Mouse (Mus musculus): ENCODE data around the gene Mcpt2. TPM values are rescaled to one million over a fixed set of nuclear protein-coding genes. Genes with fewer than 3 reads are reported as not detected.
"Not testable (repeated sequence)": the region's sequence is repeated elsewhere in the genome, so short reads cannot be mapped to it uniquely, and the experiment has no call there.

The Mcpt2 gene
- total and polyA plus RNA-seq, 3 experiments = 1.1 TPM; not detected in 2

DNA sequence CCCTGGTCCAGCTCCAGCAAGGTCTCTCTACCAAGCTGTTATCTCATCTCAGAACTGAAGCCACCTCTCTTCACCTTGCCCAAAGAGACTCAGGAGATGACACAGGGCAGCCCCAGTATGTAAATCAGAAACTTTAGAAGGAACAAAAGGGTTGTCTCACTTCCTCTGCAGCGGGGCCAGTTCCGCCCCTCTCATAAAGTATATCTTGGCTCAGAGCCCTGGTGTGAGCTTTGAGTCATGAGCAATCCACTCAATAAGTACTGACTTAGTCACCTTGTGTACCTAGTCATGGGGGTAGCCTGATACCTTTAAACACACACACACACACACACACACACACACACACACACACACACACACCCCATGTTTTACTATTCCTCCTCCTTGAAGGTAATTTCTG is 7.4 kb upstream of the Mcpt2 start:
- Histone ChIP-seq H3K36me3 (replicated peaks) (no peaks in the 10 kb centered on the region), H3K27me3 (ENCODE audit: insufficient read depth, low read length) (no peaks in the 10 kb centered on the region), H3K4me3 (ENCODE audit: low read depth, low read length) (no peak overlapping the region), H3K4me1 (ENCODE audit: insufficient read depth, low read depth, low read length) (peaks cover 23% of the 10 kb centered on the region), H3K9me3 (replicated peaks) (no peaks in the 10 kb centered on the region)
- no peak for ATAC-seq (ENCODE audit: extremely low read depth, insufficient number of reproducible peaks, low FRiP score, poor library complexity, severe bottlenecking)
- no peak for DNase-seq (ENCODE audit: low spot score)
- TF ChIP-seq POLR2AphosphoS5 (IDR thresholded peaks at IDR 0.05; ENCODE audit: insufficient replicate concordance, low read depth, low read length) = no peak
- no peak for TF ChIP-seq GATA2 (IDR thresholded peaks at IDR 0.05; ENCODE audit: borderline replicate concordance, low read depth, low read length)
- no peak for TF ChIP-seq CTCF (IDR thresholded peaks at IDR 0.05; ENCODE audit: low read depth, low read length)
- no peak for TF ChIP-seq GATA1 (IDR thresholded peaks at IDR 0.05; ENCODE audit: borderline replicate concordance, low read length)
- TF ChIP-seq TAL1 (conservative IDR thresholded peaks at IDR 0.05; ENCODE audit: low read depth, low read length) = no peak

DNA sequence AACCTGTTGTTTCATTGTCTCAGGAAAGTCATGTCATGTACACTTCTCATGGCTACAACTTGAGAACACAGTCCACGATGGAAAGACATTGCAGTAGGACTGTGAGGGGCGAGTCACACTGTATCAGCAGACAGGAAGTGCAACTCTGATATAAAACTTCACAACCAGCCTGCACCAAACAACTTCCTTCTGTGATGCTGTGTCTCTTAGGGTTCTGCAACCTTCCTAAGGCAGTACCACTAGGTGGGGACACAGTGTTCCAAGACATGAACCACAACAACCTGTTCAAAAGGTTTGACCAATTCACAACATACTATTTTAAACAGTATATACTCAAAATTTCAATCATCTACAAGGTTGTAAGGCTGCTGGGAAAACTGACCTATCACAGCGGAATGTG is 13.6 kb downstream of the Mcpt2 start:
- Histone ChIP-seq H3K9me3 (replicated peaks) (no peaks in the 10 kb centered on the region), H3K27me3 (ENCODE audit: insufficient read depth, low read length) (peaks cover 58% of the 10 kb centered on the region), H3K36me3 (replicated peaks) (no peaks in the 10 kb centered on the region), H3K4me3 (ENCODE audit: low read depth, low read length) (no peak overlapping the region), H3K4me1 (ENCODE audit: insufficient read depth, low read depth, low read length) (peaks cover 9% of the 10 kb centered on the region)
- no peak for DNase-seq (ENCODE audit: low spot score)
- TF ChIP-seq TAL1 (conservative IDR thresholded peaks at IDR 0.05; ENCODE audit: low read depth, low read length) (no peak), POLR2AphosphoS5 (IDR thresholded peaks at IDR 0.05; ENCODE audit: insufficient replicate concordance, low read depth, low read length) (no peak), GATA1 (IDR thresholded peaks at IDR 0.05; ENCODE audit: borderline replicate concordance, low read length) (no peak), GATA2 (IDR thresholded peaks at IDR 0.05; ENCODE audit: borderline replicate concordance, low read depth, low read length) (no peak), CTCF (IDR thresholded peaks at IDR 0.05; ENCODE audit: low read depth, low read length) (no peak)
- no peak for ATAC-seq (ENCODE audit: extremely low read depth, insufficient number of reproducible peaks, low FRiP score, poor library complexity, severe bottlenecking)

DNA sequence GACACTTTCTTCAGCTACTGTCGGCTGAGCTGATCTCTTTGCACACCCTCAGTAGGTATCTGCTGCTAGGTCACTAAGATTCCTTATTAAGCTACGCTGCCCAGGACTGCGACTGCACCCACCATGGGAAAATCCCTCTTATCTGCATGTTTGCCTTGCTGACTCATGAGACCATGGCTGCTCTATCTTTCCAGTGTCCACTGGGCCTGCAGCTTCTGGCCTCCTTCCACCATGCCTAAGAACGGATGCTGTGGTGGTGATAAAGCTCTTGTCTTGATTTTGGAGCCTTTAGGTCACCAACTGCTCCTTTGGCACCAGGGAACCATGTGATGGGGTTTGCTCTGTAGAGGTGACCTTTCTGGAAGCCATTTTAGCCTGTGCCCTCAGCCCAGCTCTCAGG is 15.9 kb downstream of the Mcpt2 start:
- Histone ChIP-seq H3K27me3 (ENCODE audit: insufficient read depth, low read length) (peaks cover 68% of the 10 kb centered on the region), H3K4me1 (ENCODE audit: insufficient read depth, low read depth, low read length) (peaks cover 9% of the 10 kb centered on the region), H3K4me3 (ENCODE audit: low read depth, low read length) (no peak overlapping the region), H3K36me3 (replicated peaks) (no peaks in the 10 kb centered on the region), H3K9me3 (replicated peaks) (no peaks in the 10 kb centered on the region)
- DNase-seq (ENCODE audit: low spot score) (no peak), ATAC-seq (ENCODE audit: extremely low read depth, insufficient number of reproducible peaks, low FRiP score, poor library complexity, severe bottlenecking) (peak; percentile 45; the same call in 1 of the 2 replicates)
- TF ChIP-seq CTCF (IDR thresholded peaks at IDR 0.05; ENCODE audit: low read depth, low read length) (no peak), TAL1 (conservative IDR thresholded peaks at IDR 0.05; ENCODE audit: low read depth, low read length) (no peak), POLR2AphosphoS5 (IDR thresholded peaks at IDR 0.05; ENCODE audit: insufficient replicate concordance, low read depth, low read length) (no peak), GATA2 (IDR thresholded peaks at IDR 0.05; ENCODE audit: borderline replicate concordance, low read depth, low read length) (no peak), GATA1 (IDR thresholded peaks at IDR 0.05; ENCODE audit: borderline replicate concordance, low read length) (no peak)

DNA sequence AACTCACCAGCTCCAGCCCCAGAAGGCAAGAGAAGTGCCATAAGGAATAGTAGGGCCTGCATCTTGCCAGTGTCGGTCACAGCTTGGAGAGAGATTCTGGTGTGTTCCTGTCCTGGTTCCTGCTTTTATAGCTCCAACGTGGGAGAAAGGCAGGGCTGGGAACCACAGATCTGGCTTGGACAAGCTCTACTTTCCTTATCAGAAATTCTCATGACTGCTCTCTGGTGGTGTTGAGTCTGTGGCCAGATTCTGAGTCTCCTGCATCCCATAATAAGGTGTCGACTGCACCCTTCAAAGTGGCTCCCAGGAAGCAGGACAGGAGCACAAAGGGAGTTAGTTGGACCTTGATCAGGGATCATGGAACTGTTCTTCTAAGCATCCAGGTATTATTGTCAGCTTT is 20.4 kb downstream of the Mcpt2 start, which contains the start of gene Mcpt4:
Gene Mcpt4 (minus strand): TSS at position 101 of the 400 bp plus-strand sequence.
- H3K27me3 ChIP-seq (ENCODE audit: insufficient read depth, low read length) = peaks cover 41% of the 10 kb centered on the region
- DNase-seq (ENCODE audit: low spot score); H3K36me3 ChIP-seq (replicated peaks); ATAC-seq (ENCODE audit: extremely low read depth, insufficient number of reproducible peaks, low FRiP score, poor library complexity, severe bottlenecking); H3K9me3 ChIP-seq (replicated peaks); H3K4me1 ChIP-seq (ENCODE audit: insufficient read depth, low read depth, low read length); H3K4me3 ChIP-seq (ENCODE audit: low read depth, low read length): not testable (repeated sequence)

DNA sequence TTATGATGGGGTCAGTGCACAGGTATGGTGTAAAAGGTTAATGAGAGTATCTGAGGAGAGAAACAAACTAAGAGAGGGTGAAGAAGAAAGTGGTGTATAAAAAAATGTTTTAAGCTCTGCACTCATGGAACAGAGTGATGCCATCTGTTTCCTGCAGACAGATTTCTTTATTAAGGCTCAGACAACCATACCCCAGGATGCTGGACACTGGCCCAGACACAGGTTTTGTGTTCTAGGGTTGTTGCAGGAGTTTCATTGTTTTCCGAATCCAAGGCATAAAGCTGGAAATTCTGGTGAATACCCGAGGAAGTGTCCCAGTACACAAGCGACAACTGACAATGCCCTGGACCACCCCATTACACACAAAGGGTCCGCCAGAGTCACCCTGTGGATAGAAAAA is 40.2 kb downstream of the Mcpt2 start:
- Histone ChIP-seq H3K9me3 (replicated peaks) (no peaks in the 10 kb centered on the region), H3K4me1 (ENCODE audit: insufficient read depth, low read depth, low read length) (no peaks in the 10 kb centered on the region), H3K36me3 (replicated peaks) (no peaks in the 10 kb centered on the region), H3K27me3 (ENCODE audit: insufficient read depth, low read length) (peaks cover 22% of the 10 kb centered on the region), H3K4me3 (ENCODE audit: low read depth, low read length) (no peak overlapping the region)
- DNase-seq (ENCODE audit: low spot score) = no peak
- ATAC-seq (ENCODE audit: extremely low read depth, insufficient number of reproducible peaks, low FRiP score, poor library complexity, severe bottlenecking) = no peak
- TF ChIP-seq TAL1 (conservative IDR thresholded peaks at IDR 0.05; ENCODE audit: low read depth, low read length) = no peak
- no peak for TF ChIP-seq GATA1 (IDR thresholded peaks at IDR 0.05; ENCODE audit: borderline replicate concordance, low read length)
- no peak for TF ChIP-seq GATA2 (IDR thresholded peaks at IDR 0.05; ENCODE audit: borderline replicate concordance, low read depth, low read length)
- no peak for TF ChIP-seq CTCF (IDR thresholded peaks at IDR 0.05; ENCODE audit: low read depth, low read length)
- no peak for TF ChIP-seq POLR2AphosphoS5 (IDR thresholded peaks at IDR 0.05; ENCODE audit: insufficient replicate concordance, low read depth, low read length)

DNA sequence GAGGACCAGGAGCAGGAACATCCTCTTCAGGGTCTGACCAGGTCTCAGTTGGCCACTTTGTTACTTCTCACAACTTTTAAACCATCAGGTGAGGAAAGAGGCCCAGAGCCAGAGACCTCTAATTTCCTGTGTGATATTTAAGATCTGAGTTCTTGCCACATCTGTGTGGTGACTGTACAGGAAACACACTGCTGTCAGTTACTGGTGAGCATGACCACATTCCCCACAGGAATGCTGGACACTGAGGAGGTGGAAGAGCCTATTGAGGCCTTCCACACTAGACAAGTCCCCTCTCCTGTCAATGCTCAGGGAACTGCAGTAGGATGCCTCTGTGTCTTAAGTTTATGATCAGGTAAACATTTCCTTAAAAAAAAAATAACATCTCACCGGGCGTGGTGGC is 43.3 kb downstream of the Mcpt2 start, which contains the start of gene Mcpt8:
Gene Mcpt8 (minus strand): TSS at position 107 of the 400 bp plus-strand sequence.
- Histone ChIP-seq H3K27me3 (ENCODE audit: insufficient read depth, low read length) (peaks cover 29% of the 10 kb centered on the region), H3K9me3 (replicated peaks) (no peaks in the 10 kb centered on the region), H3K4me3 (ENCODE audit: low read depth, low read length) (no peak within 1 kb of the TSS), H3K4me1 (ENCODE audit: insufficient read depth, low read depth, low read length) (no peaks in the 10 kb centered on the region), H3K36me3 (replicated peaks) (no peaks in the 10 kb centered on the region)
- DNase-seq (ENCODE audit: low spot score) = no peak
- ATAC-seq (ENCODE audit: extremely low read depth, insufficient number of reproducible peaks, low FRiP score, poor library complexity, severe bottlenecking) = no peak
- TF ChIP-seq CTCF (IDR thresholded peaks at IDR 0.05; ENCODE audit: low read depth, low read length) = no peak
- TF ChIP-seq GATA1 (IDR thresholded peaks at IDR 0.05; ENCODE audit: borderline replicate concordance, low read length) = no peak
- TF ChIP-seq GATA2 (IDR thresholded peaks at IDR 0.05; ENCODE audit: borderline replicate concordance, low read depth, low read length) = no peak
- TF ChIP-seq POLR2AphosphoS5 (IDR thresholded peaks at IDR 0.05; ENCODE audit: insufficient replicate concordance, low read depth, low read length) = no peak
- TF ChIP-seq TAL1 (conservative IDR thresholded peaks at IDR 0.05; ENCODE audit: low read depth, low read length) = no peak

DNA sequence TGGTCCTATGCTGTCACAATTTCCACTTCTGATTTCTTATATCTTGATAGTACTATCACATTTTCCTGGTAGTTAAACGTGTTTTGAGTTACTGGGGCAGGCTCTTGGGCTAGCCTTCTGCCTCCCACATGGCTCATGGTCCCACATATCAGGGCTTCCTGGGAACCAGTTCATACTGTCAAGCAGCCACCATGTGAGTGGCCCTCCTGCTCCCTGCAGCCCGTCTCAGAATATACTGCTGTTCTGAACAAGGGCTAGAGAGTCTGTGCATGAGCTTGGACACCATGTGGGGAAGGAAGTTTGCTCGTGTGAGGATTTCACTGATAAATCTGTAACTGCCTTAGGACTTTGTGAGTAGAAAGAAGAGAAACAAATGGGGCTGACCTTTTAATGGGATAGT is 44.9 kb downstream of the Mcpt2 start:
- no peaks in the 10 kb centered on the region for H3K9me3 ChIP-seq (replicated peaks)
- H3K4me3 ChIP-seq (ENCODE audit: low read depth, low read length) = no peak overlapping the region
- no peak for ATAC-seq (ENCODE audit: extremely low read depth, insufficient number of reproducible peaks, low FRiP score, poor library complexity, severe bottlenecking)
- no peak for DNase-seq (ENCODE audit: low spot score)
- H3K36me3 ChIP-seq (replicated peaks) = no peaks in the 10 kb centered on the region
- TF ChIP-seq POLR2AphosphoS5 (IDR thresholded peaks at IDR 0.05; ENCODE audit: insufficient replicate concordance, low read depth, low read length) (no peak), CTCF (IDR thresholded peaks at IDR 0.05; ENCODE audit: low read depth, low read length) (no peak), TAL1 (conservative IDR thresholded peaks at IDR 0.05; ENCODE audit: low read depth, low read length) (no peak), GATA1 (IDR thresholded peaks at IDR 0.05; ENCODE audit: borderline replicate concordance, low read length) (no peak), GATA2 (IDR thresholded peaks at IDR 0.05; ENCODE audit: borderline replicate concordance, low read depth, low read length) (no peak)
- H3K27me3 ChIP-seq (ENCODE audit: insufficient read depth, low read length) = peaks cover 40% of the 10 kb centered on the region
- H3K4me1 ChIP-seq (ENCODE audit: insufficient read depth, low read depth, low read length) = no peaks in the 10 kb centered on the region
